Mouse (Mus musculus) embryonic facial prominence, embryonic 15.5 days (tissue): Measurements from ENCODE around the gene Btg2. TPM values are rescaled to one million over a fixed set of nuclear protein-coding genes. Genes with fewer than 3 reads are reported as not detected.

Experiments used
- ATAC-seq: fragments of 200-750 bp; cut with Nextera tagmentation; 2 replicates; pipeline ENCODE4 v1.8.0; 2017; ENCODE audit warnings: low read depth, moderate TSS enrichment; ENCODE audit not compliant: insufficient number of reproducible peaks, low FRiP score, low TSS enrichment
- H3K27ac ChIP-seq: fragments of 300-500 bp; sonication (generic); replicated peaks from 2 replicates; pipeline ENCODE4 v1.5.1; 2015; ENCODE audit warnings: mild to moderate bottlenecking, inconsistent platforms
- H3K27me3 ChIP-seq: fragments of 300-500 bp; sonication (generic); 2 replicates; pipeline ENCODE4 v1.6.1; 2015; ENCODE audit warnings: inconsistent platforms
- H3K36me3 ChIP-seq: fragments of 300-500 bp; sonication (generic); 2 replicates; pipeline ENCODE4 v1.6.1; 2015; ENCODE audit warnings: mild to moderate bottlenecking, inconsistent platforms
- H3K4me1 ChIP-seq: fragments of 300-500 bp; sonication (generic); 2 replicates; pipeline ENCODE4 v1.6.1; 2015; ENCODE audit warnings: inconsistent platforms
- H3K4me2 ChIP-seq: fragments of 300-500 bp; sonication (generic); replicated peaks from 2 replicates; pipeline ENCODE4 v1.6.1; 2015; ENCODE audit warnings: mild to moderate bottlenecking, inconsistent platforms
- H3K4me3 ChIP-seq: fragments of 300-500 bp; sonication (generic); replicated peaks from 2 replicates; pipeline ENCODE4 v1.5.1; 2015; ENCODE audit warnings: mild to moderate bottlenecking, inconsistent platforms
- H3K9ac ChIP-seq: fragments of 300-500 bp; sonication (generic); 2 replicates; pipeline ENCODE4 v1.6.1; 2015; ENCODE audit warnings: inconsistent platforms
- H3K9me3 ChIP-seq: fragments of 300-500 bp; sonication (generic); replicated peaks from 2 replicates; pipeline ENCODE4 v1.6.1; 2016; ENCODE audit warnings: inconsistent platforms
- WGBS: fragments of 180-500 bp; shearing (Covaris S2); methylation state at CpG from one replicate; pipeline ENCODE4 v1.1.7; 2015; 5-methylcytosine and 5-hydroxymethylcytosine counted together
- polyA plus RNA-seq: library from polyadenylated mRNA; unstranded; fragments of >200 nt; fragmentation: Nextera tagmentation; extraction: Ambion mirVana; gene quantifications from 2 replicates; pipeline ENCODE4 v1.2.1, GENCODE M21; 2015

The Btg2 gene
- polyA plus RNA-seq, 1 experiment from 2014 or later, result 39.9 TPM

DNA sequence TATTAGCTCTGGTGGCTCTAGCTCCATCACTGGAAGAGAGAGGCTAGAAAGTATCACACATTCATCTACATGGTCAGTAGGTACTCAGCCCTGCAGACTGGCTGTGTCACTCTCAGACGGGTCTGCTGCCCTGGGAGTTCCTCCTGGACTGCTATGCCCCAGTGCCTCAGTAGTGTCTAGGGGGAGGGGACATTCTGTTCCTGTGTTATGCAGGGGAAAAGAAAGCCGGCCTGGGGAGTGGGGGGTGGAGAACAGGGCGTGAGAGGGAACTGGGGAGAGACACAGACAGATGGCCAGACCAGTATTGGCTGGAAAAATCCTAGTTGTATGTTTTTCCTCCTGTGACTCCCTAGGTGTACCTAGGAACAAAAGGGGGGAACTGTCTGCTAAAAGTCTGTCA lies 7.1 kb upstream of the Btg2 start:
- Histone ChIP-seq H3K4me3 (no peak overlapping the region), H3K9ac (no peak overlapping the region), H3K4me1 (peaks cover 20% of the 10 kb centered on the region), H3K27ac (no peak overlapping the region), H3K4me2 (no peak overlapping the region), H3K36me3 (no peaks in the 10 kb centered on the region), H3K9me3 (no peaks in the 10 kb centered on the region), H3K27me3 (no peaks in the 10 kb centered on the region)
- WGBS, result 47% methylated on average over 3 of the region's 3 CpGs
- ATAC-seq, result no peak

GRCm38 (mm10) chr1:134084128-134084527 lies 5.2 kb upstream of the Btg2 start:
- Histone ChIP-seq H3K27me3 (no peaks in the 10 kb centered on the region), H3K4me1 (peaks cover 32% of the 10 kb centered on the region), H3K9ac (no peak overlapping the region), H3K4me2 (no peak overlapping the region), H3K36me3 (no peaks in the 10 kb centered on the region), H3K9me3 (no peaks in the 10 kb centered on the region), H3K4me3 (no peak overlapping the region), H3K27ac (no peak overlapping the region)
- WGBS, result 77% methylated on average over 3 of the region's 3 CpGs
- ATAC-seq, result no peak

DNA sequence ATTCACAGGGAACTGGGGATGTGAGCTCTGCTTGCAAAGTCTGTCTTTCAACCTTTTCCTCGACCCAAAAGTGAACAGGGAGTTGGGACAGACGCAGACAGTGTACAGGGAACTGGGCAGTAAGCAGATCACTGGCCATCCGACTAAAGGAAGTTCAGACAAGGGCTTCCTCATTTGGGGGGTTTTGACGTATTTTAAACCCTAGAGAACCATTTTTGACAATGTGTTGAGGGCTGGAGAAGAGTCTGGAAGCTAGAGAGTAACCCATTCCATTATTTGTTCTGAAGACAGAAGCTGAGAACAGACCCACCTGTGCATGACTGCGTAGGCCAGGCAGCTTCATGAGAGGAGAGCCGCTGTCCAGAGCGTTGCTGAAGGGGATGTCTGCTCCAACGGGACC lies 4.8 kb upstream of the Btg2 start:
- H3K36me3 ChIP-seq, result no peaks in the 10 kb centered on the region
- 83% methylated on average over 8 of the region's 8 CpGs for WGBS
- H3K4me2 ChIP-seq, result no peak overlapping the region
- no peak overlapping the region for H3K9ac ChIP-seq
- no peaks in the 10 kb centered on the region for H3K27me3 ChIP-seq
- peaks cover 32% of the 10 kb centered on the region for H3K4me1 ChIP-seq
- no peak overlapping the region for H3K4me3 ChIP-seq
- H3K9me3 ChIP-seq, result no peaks in the 10 kb centered on the region
- ATAC-seq, result no peak
- no peak overlapping the region for H3K27ac ChIP-seq

- 41% methylated on average over 11 of the region's 11 CpGs for WGBS
- Histone ChIP-seq H3K4me2 (no peak overlapping the region), H3K9me3 (no peaks in the 10 kb centered on the region), H3K27ac (no peak overlapping the region), H3K27me3 (no peaks in the 10 kb centered on the region), H3K9ac (no peak overlapping the region), H3K36me3 (no peaks in the 10 kb centered on the region), H3K4me3 (no peak overlapping the region), H3K4me1 (peaks cover 37% of the 10 kb centered on the region)
- 0 out of 2 replicates have a peak, but pooled peaks have one; percentile 26 for ATAC-seq
Measured at GRCm38 (mm10) chr1:134082987-134083516, 4.1 kb upstream of the Btg2 start.

DNA sequence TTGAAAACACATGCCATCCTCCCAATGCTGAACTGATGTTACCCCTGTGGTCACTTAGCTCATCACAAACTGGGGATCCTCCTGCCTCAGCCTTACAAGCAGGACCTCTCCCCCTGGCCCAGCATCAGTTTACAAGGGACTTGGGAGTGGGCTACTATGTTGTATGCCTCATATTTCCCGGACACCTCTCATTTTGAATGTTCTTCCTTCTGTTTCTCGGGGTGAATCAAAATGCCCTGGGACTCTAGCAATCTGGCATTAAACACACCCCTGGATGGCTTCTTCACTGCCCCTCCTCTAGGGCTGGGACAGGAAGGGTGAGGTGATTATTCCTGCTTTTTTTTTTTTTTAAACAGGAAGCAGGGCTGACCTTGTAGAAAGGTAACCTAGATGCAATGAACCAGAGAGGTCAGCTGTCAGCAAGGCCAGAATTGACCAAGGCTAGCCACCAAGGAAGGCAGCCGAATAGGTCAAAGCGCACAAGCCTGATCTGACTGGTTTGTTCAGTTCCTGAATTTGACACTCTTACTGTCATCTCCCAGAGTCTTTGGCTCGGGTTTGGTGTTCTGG lies 2.0 kb upstream of the Btg2 start:
- no peak overlapping the region for H3K27ac ChIP-seq
- H3K4me1 ChIP-seq, result peaks cover 45% of the 10 kb centered on the region

DNA sequence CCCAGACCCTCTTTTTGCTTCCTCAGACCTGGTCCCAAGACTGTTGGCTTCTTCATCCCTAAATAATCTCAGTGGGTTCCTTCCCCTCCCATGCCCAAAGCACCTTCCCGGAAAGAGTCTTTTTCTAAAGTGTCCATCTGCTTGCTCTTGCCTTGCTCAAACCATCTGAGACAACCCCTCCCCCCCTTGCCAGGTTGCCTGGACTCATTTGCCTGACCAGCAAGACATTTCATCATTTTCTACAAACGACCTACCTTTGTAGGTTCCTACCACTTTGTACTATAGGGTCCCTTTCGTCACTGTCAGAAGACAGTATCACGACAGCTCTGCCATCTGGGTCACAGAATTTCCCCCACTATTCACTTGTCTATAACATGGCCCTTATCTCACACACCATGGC lies 1.5 kb upstream of the Btg2 start:
- Histone ChIP-seq H3K27ac (peak overlapping the region; percentile 83; the same call in 1 of the 2 replicates), H3K4me1 (peaks cover 50% of the 10 kb centered on the region), H3K9ac (no peak overlapping the region), H3K4me2 (no peak overlapping the region), H3K27me3 (no peaks in the 10 kb centered on the region), H3K9me3 (no peaks in the 10 kb centered on the region), H3K36me3 (no peaks in the 10 kb centered on the region), H3K4me3 (no peak overlapping the region)
- 81% methylated on average over 4 of the region's 4 CpGs for WGBS
- no peak for ATAC-seq

More for the DNA sequence above, 2.0 kb upstream of the Btg2 start:
- no peak overlapping the region for H3K9ac ChIP-seq
- no peak for ATAC-seq
- no peaks in the 10 kb centered on the region for H3K27me3 ChIP-seq
- no peak overlapping the region for H3K4me2 ChIP-seq
- no peaks in the 10 kb centered on the region for H3K9me3 ChIP-seq
- 69% methylated on average over 5 of the region's 5 CpGs for WGBS
- no peaks in the 10 kb centered on the region for H3K36me3 ChIP-seq
- H3K4me3 ChIP-seq, result no peak overlapping the region

DNA sequence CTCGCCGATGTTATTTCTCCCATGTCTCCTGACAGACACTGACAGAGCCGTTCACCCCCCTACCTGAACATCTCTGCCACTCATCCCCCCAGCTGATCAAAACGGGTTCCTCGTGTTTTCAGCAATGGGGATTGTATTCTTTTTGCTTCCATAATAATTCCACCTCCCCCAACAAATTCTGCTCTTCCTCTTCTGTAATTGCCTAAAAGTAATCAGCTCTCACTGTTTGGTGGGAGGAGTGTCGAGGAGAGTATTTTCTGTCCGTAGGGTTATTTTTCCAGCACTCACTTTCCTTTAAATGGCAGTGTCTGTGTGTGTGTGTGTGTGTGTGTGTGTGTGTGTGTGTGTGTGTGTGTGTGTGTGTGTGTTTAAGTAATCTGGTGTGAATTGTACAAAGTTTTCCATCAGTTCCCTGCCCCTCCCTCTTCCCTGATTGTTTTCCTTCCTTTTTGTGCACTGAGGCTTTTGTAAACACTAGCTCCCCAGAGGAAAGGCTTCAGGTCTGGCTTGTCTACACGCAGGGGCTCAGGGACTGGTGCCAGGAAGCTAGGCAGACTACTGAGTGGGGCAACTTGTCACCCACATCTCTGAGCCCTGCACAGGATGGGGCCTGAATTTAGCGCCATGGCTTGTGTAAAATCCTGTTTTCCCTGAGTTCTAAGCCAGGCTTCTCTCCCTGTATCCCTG lies 700 bp upstream of the Btg2 start:
- Histone ChIP-seq H3K9ac (peak overlapping the region; percentile 45), H3K4me1 (peaks cover 51% of the 10 kb centered on the region), H3K4me3 (peak overlapping the region; percentile 79), H3K27me3 (no peaks in the 10 kb centered on the region), H3K4me2 (peak overlapping the region; percentile 87), H3K36me3 (0 out of 2 replicates have a peak, but pooled peaks cover 5% of the 10 kb centered on the region), H3K9me3 (no peaks in the 10 kb centered on the region), H3K27ac (peak overlapping the region; percentile 83)
- ATAC-seq, result no peak; the same call in 1 of the 2 replicates
- WGBS, result 5% methylated on average over 9 of the region's 9 CpGs

DNA sequence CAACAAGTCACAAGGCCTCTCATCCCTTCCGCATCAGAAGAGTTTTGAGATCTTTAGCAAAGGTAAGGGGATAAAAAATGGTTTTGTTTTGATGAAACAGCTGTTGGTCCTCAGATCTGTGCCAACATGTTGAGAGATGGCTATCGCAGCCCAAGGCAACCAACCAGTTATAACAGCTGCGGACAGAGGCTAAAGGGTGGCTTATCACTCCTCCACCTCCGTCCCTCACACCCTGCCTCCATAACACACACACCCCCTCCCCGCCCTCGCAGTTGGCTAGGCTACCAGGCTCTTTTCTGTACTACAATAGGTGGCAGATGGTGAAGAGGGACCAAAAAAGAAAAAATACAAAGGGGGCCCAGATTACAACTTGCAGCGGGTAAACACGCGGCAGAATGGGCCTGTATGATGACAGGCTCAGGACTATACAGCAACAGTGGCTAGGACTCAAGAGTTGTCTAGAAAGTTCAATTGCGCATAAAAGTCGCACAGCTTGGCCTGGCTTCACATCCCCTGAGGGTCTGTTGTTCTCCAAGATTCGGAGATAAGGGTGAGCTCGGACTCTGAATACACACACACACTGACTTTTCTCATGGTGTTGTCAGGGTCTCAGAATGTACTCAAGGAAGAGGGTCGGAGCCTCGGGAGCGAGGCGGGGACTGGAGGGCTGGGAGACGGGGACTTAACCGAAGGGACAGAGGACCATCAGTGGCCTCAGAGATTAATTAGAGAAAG lies 692 bp downstream of the Btg2 start:
- no peak for ATAC-seq
- 13% methylated on average over 19 of the region's 19 CpGs for WGBS
- Histone ChIP-seq H3K4me2 (peak overlapping the region; percentile 87), H3K9me3 (no peaks in the 10 kb centered on the region), H3K36me3 (0 out of 2 replicates have a peak, but pooled peaks cover 6% of the 10 kb centered on the region), H3K4me3 (peak overlapping the region; percentile 79), H3K27ac (peak overlapping the region; percentile 52; the same call in 1 of the 2 replicates), H3K9ac (peak overlapping the region; percentile 88), H3K4me1 (peaks cover 47% of the 10 kb centered on the region), H3K27me3 (no peaks in the 10 kb centered on the region)

DNA sequence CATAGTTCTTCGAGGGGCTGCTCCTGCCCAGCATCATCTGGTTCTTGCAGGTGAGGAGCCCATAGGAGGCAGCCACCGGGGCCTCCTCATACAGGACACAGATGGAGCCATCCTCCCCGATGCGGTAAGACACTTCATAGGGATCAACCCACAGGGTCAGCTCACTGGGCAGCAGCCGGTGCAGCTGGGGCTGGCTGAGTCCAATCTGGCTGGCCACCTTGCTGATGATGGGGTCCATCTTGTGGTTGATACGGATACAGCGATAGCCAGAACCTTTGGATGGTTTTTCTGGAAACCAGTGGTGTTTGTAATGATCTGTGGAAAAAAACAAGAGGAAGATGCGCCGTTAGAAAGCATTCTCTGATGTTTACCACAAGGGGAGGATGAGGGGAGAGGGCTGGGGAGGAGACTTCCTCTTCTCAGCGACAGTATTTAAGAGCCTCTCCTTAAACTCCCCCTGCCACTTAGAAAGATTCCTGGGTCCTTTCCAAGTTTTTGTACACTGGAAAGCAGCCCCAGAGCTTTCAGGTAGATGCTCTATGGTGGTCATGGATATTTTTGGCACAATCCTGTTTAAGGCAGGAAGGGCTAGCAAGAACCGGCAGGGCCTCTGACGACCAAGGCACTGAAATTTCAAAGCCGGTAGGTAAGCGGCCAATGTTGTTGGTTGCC lies 1.4 kb downstream of the Btg2 start:
- H3K27me3 ChIP-seq, result no peaks in the 10 kb centered on the region
- 0 out of 2 replicates have a peak, but pooled peaks cover 6% of the 10 kb centered on the region for H3K36me3 ChIP-seq
- ATAC-seq, result no peak
- peak overlapping the region; percentile 88; the same call in 1 of the 2 replicates for H3K9ac ChIP-seq
- H3K27ac ChIP-seq, result no peak overlapping the region
- peak overlapping the region; percentile 87 for H3K4me2 ChIP-seq
- peak overlapping the region; percentile 79 for H3K4me3 ChIP-seq
- H3K9me3 ChIP-seq, result no peaks in the 10 kb centered on the region
- whole genome bisulfite sequencing, result 44% methylated on average over 14 of the region's 14 CpGs
- H3K4me1 ChIP-seq, result peaks cover 42% of the 10 kb centered on the region

DNA sequence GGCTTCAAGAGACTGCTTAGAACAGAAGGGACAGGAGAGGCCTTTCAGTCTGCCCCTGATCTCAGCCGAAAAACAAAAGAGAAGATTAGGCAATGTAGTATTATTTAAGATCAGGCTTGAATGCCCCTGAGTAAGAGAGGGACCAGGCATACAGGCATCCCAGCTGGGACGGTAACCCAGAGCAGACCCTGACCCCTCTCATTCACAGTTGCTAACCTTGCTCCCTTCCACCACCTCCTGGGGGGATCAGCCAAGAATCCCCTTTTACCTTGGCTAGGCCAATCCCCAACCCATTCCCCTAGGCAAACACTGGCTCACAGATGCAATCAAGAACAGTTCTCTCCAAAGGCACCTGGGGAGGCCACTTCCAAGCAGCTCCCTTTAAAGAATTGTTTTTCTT lies 2.1 kb downstream of the Btg2 start:
- H3K27me3 ChIP-seq, result no peaks in the 10 kb centered on the region
- peak overlapping the region; percentile 34 for H3K4me2 ChIP-seq
- 58% methylated on average over 2 of the region's 2 CpGs for WGBS
- H3K4me1 ChIP-seq, result peaks cover 42% of the 10 kb centered on the region
- 0 out of 2 replicates have a peak, but pooled peaks cover 6% of the 10 kb centered on the region for H3K36me3 ChIP-seq
- peak overlapping the region; percentile 79; the same call in 1 of the 2 replicates for H3K4me3 ChIP-seq
- ATAC-seq, result no peak
- H3K9ac ChIP-seq, result no peak overlapping the region
- no peak overlapping the region for H3K27ac ChIP-seq
- H3K9me3 ChIP-seq, result no peaks in the 10 kb centered on the region
